Mouse (Mus musculus): ENCODE measurements around the gene Fv1. TPM values are rescaled to one million over a fixed set of nuclear protein-coding genes. Genes with fewer than 3 reads are reported as not detected.
A peak's percentile ranks its signal among the peaks of the same experiment; 100 is the strongest.
"Not testable (repeated sequence)": the region's sequence is repeated elsewhere in the genome, so short reads cannot be mapped to it uniquely, and the experiment has no call there.

Gene Fv1
- polyA plus RNA-seq, 1 experiment from 2014 or later: 14.8 TPM

DNA sequence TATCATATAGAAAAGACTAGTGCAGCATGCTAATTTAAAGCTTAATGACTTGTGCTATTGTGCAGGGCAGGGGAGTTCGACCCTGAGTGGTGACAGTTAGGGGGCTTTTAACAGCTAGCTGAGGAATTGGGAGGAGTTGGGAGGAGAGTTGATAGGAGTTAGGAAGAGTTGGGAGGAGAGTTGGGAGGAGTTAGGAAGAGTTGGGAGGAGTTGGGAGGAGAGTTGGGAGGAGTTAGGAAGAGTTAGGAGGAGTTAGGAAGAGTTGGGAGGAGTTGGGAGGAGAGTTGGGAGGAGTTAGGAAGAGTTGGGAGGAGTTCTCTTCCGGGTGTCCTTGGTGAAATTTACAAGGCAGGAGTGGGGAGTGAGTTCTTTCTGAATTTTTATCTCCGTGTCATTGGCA is 2.0 kb upstream of the Fv1 start:
- H3K36me3 ChIP-seq (ENCODE audit: poor library complexity, severe bottlenecking): peaks cover 52% of the 10 kb centered on the region
- not testable (repeated sequence) for H3K4me3 ChIP-seq; ATAC-seq; H3K9ac ChIP-seq; H3K9me3 ChIP-seq (replicated peaks); H3K27ac ChIP-seq; H3K27me3 ChIP-seq; H3K4me2 ChIP-seq
- WGBS: 62% methylated on average over 3 of the region's 3 CpGs
- peaks cover 26% of the 10 kb centered on the region for H3K4me1 ChIP-seq

- 9% methylated on average over 22 of the region's 22 CpGs for WGBS
- ATAC-seq: peak; percentile 3
These were observed 973 bp upstream of the Fv1 start for GRCm38 (mm10) chr4:147867563-147868449.

DNA sequence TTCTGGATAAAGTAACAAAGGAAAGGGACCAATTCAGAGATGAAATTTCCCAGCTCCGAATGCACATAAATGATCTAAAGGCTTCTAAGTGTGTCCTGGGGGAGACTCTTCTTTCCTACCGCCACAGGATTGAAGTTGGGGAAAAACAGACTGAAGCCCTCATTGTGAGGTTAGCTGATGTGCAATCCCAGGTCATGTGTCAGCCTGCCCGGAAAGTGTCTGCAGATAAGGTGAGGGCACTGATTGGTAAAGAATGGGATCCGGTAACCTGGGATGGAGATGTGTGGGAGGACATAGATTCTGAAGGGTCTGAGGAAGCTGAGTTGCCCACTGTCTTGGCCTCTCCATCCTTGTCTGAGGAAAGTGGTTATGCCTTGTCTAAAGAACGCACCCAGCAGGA is 459 bp downstream of the Fv1 start:
- ATAC-seq: no peak
- peak overlapping the region; percentile 74 for H3K9ac ChIP-seq
- 16% methylated on average over 5 of the region's 5 CpGs for WGBS
- H3K36me3 ChIP-seq (ENCODE audit: poor library complexity, severe bottlenecking): peaks cover 53% of the 10 kb centered on the region
- no peaks in the 10 kb centered on the region for H3K9me3 ChIP-seq (replicated peaks)
- H3K4me2 ChIP-seq: peak overlapping the region; percentile 91
- no peak overlapping the region; the same call in 1 of the 2 replicates for H3K27ac ChIP-seq
- H3K4me3 ChIP-seq: peak overlapping the region; percentile 86
- H3K27me3 ChIP-seq: no peaks in the 10 kb centered on the region
- H3K4me1 ChIP-seq: peaks cover 26% of the 10 kb centered on the region

More at GRCm38 (mm10) chr4:147867563-147868449, 973 bp upstream of the Fv1 start:
- Histone ChIP-seq H3K4me1 (peaks cover 26% of the 10 kb centered on the region), H3K36me3 (ENCODE audit: poor library complexity, severe bottlenecking) (peaks cover 52% of the 10 kb centered on the region), H3K27ac (peak overlapping the region; percentile 80), H3K4me2 (peak overlapping the region; percentile 91), H3K9me3 (replicated peaks) (no peaks in the 10 kb centered on the region), H3K9ac (peak overlapping the region; percentile 87), H3K27me3 (no peaks in the 10 kb centered on the region), H3K4me3 (peak overlapping the region; percentile 86)

- H3K27me3 ChIP-seq: no peaks in the 10 kb centered on the region
- no peak overlapping the region for H3K4me3 ChIP-seq
- H3K9me3 ChIP-seq (replicated peaks): no peaks in the 10 kb centered on the region
- H3K4me1 ChIP-seq: no peaks in the 10 kb centered on the region
- H3K36me3 ChIP-seq (ENCODE audit: poor library complexity, severe bottlenecking): peaks cover 93% of the 10 kb centered on the region
- no peak overlapping the region for H3K4me2 ChIP-seq
- no peak overlapping the region for H3K9ac ChIP-seq
- no peak overlapping the region for H3K27ac ChIP-seq
- 93% methylated on average over 4 of the region's 4 CpGs for WGBS
- ATAC-seq: no peak
These were observed 7.2 kb downstream of the Fv1 start for GRCm38 (mm10) chr4:147875852-147876575.

- Histone ChIP-seq H3K36me3 (ENCODE audit: poor library complexity, severe bottlenecking) (peaks cover 95% of the 10 kb centered on the region), H3K27me3 (no peaks in the 10 kb centered on the region), H3K9ac (no peak overlapping the region), H3K27ac (no peak overlapping the region), H3K9me3 (replicated peaks) (no peaks in the 10 kb centered on the region), H3K4me1 (no peaks in the 10 kb centered on the region), H3K4me2 (no peak overlapping the region), H3K4me3 (no peak overlapping the region)
- ATAC-seq: no peak
- 95% methylated on average over 9 of the region's 9 CpGs for WGBS
These were observed 9.8 kb downstream of the Fv1 start for GRCm38 (mm10) chr4:147878537-147878936.

GRCm38 (mm10) chr4:147879456-147879855 is 10.7 kb downstream of the Fv1 start:
- WGBS: 81% methylated on average over 2 of the region's 2 CpGs
- Histone ChIP-seq H3K9me3 (replicated peaks) (no peaks in the 10 kb centered on the region), H3K4me1 (no peaks in the 10 kb centered on the region), H3K27ac (no peak overlapping the region), H3K9ac (no peak overlapping the region), H3K36me3 (ENCODE audit: poor library complexity, severe bottlenecking) (peaks cover 94% of the 10 kb centered on the region), H3K4me3 (no peak overlapping the region), H3K4me2 (no peak overlapping the region), H3K27me3 (no peaks in the 10 kb centered on the region)
- ATAC-seq: no peak

DNA sequence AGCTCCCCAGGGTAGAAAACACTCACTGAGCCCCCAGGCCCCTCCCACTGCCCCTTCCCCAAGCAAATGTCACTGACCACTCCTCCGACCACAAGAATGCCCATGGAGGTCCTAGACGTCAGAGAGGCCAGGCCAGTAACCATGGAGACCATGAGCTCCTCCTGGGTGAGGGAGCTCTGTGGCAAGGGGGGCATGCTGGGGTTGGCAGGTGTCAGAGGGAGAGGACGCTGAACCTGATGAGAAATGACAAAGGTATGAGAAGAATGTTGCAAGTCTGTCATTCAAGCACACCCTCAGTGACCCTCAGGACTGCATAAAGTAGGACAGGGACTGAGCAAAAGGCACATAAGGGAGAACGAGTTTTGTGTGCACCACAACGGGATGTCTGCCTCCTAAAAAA is 11.1 kb downstream of the Fv1 start:
- no peak overlapping the region for H3K9ac ChIP-seq
- peaks cover 93% of the 10 kb centered on the region for H3K36me3 ChIP-seq (ENCODE audit: poor library complexity, severe bottlenecking)
- no peaks in the 10 kb centered on the region for H3K27me3 ChIP-seq
- no peak overlapping the region for H3K27ac ChIP-seq
- no peak for ATAC-seq
- no peak overlapping the region for H3K4me2 ChIP-seq
- no peaks in the 10 kb centered on the region for H3K9me3 ChIP-seq (replicated peaks)
- no peak overlapping the region for H3K4me3 ChIP-seq
- no peaks in the 10 kb centered on the region for H3K4me1 ChIP-seq
- WGBS: 68% methylated on average over 5 of the region's 5 CpGs

DNA sequence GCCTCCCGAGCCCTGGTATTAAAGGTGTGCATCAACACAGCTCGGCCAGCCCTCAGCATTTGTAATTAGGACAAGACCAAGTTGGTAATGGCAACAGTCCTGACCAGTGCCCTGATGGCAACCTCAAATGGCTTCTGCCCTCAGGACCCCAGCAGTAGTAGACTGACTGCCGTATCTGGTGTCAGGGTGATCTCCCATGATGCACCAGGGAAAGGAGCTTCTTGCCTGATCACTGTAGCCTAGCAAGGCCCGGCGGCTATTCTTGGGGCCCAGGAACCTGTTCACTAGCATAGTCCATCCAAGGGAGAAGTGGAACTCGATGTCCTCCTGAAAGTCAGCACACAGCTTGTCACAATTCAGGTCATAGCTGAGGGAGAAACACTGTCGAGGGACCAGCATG is 13.0 kb downstream of the Fv1 start:
- 91% methylated on average over 7 of the region's 7 CpGs for WGBS
- H3K4me3 ChIP-seq: no peak overlapping the region
- H3K4me2 ChIP-seq: no peak overlapping the region
- H3K36me3 ChIP-seq (ENCODE audit: poor library complexity, severe bottlenecking): peaks cover 93% of the 10 kb centered on the region
- H3K4me1 ChIP-seq: no peaks in the 10 kb centered on the region
- no peak overlapping the region for H3K27ac ChIP-seq
- H3K9me3 ChIP-seq (replicated peaks): no peaks in the 10 kb centered on the region
- no peak for ATAC-seq
- H3K27me3 ChIP-seq: no peaks in the 10 kb centered on the region
- no peak overlapping the region for H3K9ac ChIP-seq

GRCm38 (mm10) chr4:147883041-147883440 is 14.3 kb downstream of the Fv1 start:
- H3K36me3 ChIP-seq (ENCODE audit: poor library complexity, severe bottlenecking): peaks cover 96% of the 10 kb centered on the region

GRCm38 (mm10) chr4:147884138-147884537 is 15.4 kb downstream of the Fv1 start:
- H3K36me3 ChIP-seq (ENCODE audit: poor library complexity, severe bottlenecking): peaks cover 96% of the 10 kb centered on the region

More at GRCm38 (mm10) chr4:147883041-147883440, 14.3 kb downstream of the Fv1 start:
- Histone ChIP-seq H3K9ac (no peak overlapping the region), H3K9me3 (replicated peaks) (no peaks in the 10 kb centered on the region), H3K4me1 (no peaks in the 10 kb centered on the region), H3K4me2 (no peak overlapping the region), H3K27me3 (no peaks in the 10 kb centered on the region), H3K4me3 (no peak overlapping the region), H3K27ac (no peak overlapping the region)
- ATAC-seq: no peak
- WGBS: 91% methylated on average over 6 of the region's 6 CpGs

GRCm38 (mm10) chr4:147886158-147886557 is 17.4 kb downstream of the Fv1 start:
- H3K9me3 ChIP-seq (replicated peaks): no peaks in the 10 kb centered on the region
- no peak overlapping the region for H3K4me3 ChIP-seq
- no peaks in the 10 kb centered on the region for H3K27me3 ChIP-seq
- 96% methylated on average over 12 of the region's 12 CpGs for WGBS
- ATAC-seq: no peak
- H3K9ac ChIP-seq: no peak overlapping the region
- H3K27ac ChIP-seq: no peak overlapping the region
- H3K36me3 ChIP-seq (ENCODE audit: poor library complexity, severe bottlenecking): peaks cover 93% of the 10 kb centered on the region
- no peak overlapping the region for H3K4me2 ChIP-seq
- no peaks in the 10 kb centered on the region for H3K4me1 ChIP-seq

More at GRCm38 (mm10) chr4:147884138-147884537, 15.4 kb downstream of the Fv1 start:
- H3K9me3 ChIP-seq (replicated peaks): no peaks in the 10 kb centered on the region
- H3K9ac ChIP-seq: no peak overlapping the region
- no peaks in the 10 kb centered on the region for H3K4me1 ChIP-seq
- H3K4me3 ChIP-seq: no peak overlapping the region
- 97% methylated on average over 3 of the region's 3 CpGs for WGBS
- H3K27ac ChIP-seq: no peak overlapping the region
- ATAC-seq: no peak
- no peaks in the 10 kb centered on the region for H3K27me3 ChIP-seq
- no peak overlapping the region for H3K4me2 ChIP-seq

GRCm38 (mm10) chr4:147887277-147887676 is 18.5 kb downstream of the Fv1 start:
- WGBS: 96% methylated on average over 7 of the region's 7 CpGs

More at GRCm38 (mm10) chr4:147887277-147887676, 18.5 kb downstream of the Fv1 start:
- ATAC-seq: no peak
- no peaks in the 10 kb centered on the region for H3K9me3 ChIP-seq (replicated peaks)
- no peak overlapping the region for H3K27ac ChIP-seq
- no peaks in the 10 kb centered on the region for H3K27me3 ChIP-seq
- H3K4me2 ChIP-seq: no peak overlapping the region
- no peak overlapping the region for H3K9ac ChIP-seq
- H3K36me3 ChIP-seq (ENCODE audit: poor library complexity, severe bottlenecking): peaks cover 92% of the 10 kb centered on the region
- H3K4me1 ChIP-seq: no peaks in the 10 kb centered on the region
- H3K4me3 ChIP-seq: no peak overlapping the region

All from forebrain, embryonic 13.5 days (tissue).